Mouse (Mus musculus): ENCODE data around the gene Rnf183. TPM values are rescaled to one million over a fixed set of nuclear protein-coding genes. Genes with fewer than 3 reads are reported as not detected.
"Not testable (repeated sequence)": the region's sequence is repeated elsewhere in the genome, so short reads cannot be mapped to it uniquely, and the experiment has no call there.

Rnf183 gene
- total RNA-seq (2022): not detected

GRCm38 (mm10) chr4:62435081-62435480, at the start of gene Rnf183:
Gene Rnf183 (minus strand): TSS chr4:62435252.
- DNase-seq (ENCODE audit: low spot score in 2 of 2): no peak

DNA sequence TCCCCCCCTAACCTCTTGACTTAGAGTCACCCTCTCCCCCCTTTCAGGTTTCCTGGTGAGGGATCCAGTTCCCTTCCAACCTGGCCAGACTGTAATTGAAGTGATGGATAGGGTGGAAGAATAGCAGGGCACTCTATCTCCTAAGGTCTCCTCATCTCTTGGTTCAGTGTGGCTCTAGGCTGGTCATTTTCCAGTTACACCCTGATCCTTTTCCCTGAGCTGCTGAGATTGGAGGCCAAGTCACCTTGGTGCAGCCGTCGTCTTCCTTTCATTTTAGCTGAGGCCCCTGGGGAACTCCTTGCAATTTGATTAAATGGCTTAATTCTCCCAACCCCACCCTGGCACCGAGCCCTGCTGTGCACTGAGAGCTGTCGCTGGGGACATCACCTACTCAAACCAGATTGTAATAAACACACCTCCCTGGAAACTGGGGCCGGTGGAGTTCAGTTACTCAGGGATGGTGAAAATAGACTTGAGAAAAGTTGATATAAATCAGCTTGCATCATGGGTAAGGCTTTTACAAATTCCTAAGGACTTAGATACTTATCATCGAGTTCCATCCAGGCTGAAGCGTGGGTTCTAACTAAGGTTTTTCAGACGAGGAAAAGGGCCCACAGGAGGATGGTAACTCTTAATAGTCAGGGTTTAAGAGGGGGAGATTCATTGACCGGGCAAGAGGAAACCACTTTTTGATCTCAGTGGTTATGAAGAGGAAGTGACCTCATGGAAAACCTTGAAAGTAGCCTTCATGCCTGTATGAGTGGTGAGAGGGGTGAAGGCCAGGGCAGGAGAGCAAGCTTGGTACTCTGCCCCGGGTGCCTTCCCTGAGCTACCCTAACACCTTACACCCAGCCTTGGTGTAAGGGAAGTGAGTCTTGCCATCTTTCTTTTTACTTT, 45.9 kb upstream of the Rnf183 start:
- DNase-seq (ENCODE audit: low spot score in 2 of 2): no peak

- no peak for DNase-seq (ENCODE audit: low spot score in 2 of 2)
Observed at GRCm38 (mm10) chr4:62479937-62480708, 45.1 kb upstream of the Rnf183 start, which contains the start of gene Bspry. Gene Bspry (plus strand): TSS chr4:62480053.

DNA sequence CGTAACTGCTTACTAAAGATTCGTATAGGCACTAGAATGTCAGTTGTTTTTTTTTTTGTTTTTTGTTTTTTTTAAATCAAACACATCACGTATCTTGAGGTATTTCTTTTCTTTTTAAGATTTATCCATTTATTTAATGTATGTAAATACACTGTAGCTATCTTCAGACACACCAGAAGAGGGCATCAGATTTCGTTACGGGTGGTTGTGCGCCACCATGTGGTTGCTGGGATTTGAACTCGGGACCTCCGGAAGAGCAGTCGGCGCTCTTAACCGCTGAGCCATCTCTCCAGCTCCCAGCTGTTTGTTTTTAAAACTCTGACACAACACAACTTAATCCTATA, 44.5 kb upstream of the Rnf183 start:
- not testable (repeated sequence) for DNase-seq (ENCODE audit: low spot score in 2 of 2)

- DNase-seq (ENCODE audit: low spot score in 2 of 2): no peak
Observed at GRCm38 (mm10) chr4:62477542-62478244, 42.6 kb upstream of the Rnf183 start.

- no peak for DNase-seq (ENCODE audit: low spot score in 2 of 2)
Observed at GRCm38 (mm10) chr4:62475793-62476192, 40.7 kb upstream of the Rnf183 start.

DNA sequence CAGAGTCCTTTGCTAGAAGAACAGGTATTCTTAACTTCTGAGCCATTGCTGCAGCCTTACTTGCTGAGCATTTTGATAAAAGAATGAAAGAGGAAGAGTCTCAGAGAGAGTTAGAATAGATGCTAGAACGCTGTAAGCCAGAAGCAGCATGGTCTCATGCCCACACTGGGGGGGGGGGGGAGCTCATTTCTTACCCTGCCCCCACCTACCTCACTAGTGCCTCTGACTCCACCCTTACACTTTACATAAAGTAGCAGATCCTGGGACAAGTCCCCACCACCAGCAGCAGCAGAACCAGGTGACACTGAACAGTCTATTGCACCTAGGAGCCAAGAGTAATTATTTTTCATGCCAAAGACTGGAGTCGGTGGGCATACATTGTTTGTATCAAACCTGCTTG, 40.1 kb upstream of the Rnf183 start:
- DNase-seq (ENCODE audit: low spot score in 2 of 2): no peak

DNA sequence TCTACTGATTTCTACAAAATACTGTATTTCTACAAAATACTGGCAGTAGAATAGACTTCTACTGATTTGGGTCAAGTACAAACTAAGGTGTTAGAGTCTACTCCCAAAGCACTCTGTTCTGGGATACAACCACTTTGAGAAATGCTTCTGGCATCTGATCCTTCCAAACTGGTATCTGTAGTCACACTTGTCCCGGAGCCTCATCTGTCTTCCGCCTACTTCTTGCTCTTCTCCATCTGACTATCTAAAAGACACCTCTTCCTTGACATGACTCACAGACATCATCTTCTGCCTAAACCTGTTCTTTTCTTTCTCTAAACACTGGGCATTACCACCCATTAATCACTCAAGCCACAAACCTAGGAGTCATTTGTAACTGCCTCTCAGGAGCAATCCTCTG, 37.0 kb upstream of the Rnf183 start:
- peak in 1 of 2 experiments; percentile 47 for DNase-seq (ENCODE audit: low spot score in 2 of 2)

GRCm38 (mm10) chr4:62470598-62471051, 35.6 kb upstream of the Rnf183 start, which contains the start of gene Wdr31:
Gene Wdr31 (minus strand): TSS chr4:62470896.
- peak; percentile 69 to 77 for DNase-seq (ENCODE audit: low spot score in 2 of 2)

DNA sequence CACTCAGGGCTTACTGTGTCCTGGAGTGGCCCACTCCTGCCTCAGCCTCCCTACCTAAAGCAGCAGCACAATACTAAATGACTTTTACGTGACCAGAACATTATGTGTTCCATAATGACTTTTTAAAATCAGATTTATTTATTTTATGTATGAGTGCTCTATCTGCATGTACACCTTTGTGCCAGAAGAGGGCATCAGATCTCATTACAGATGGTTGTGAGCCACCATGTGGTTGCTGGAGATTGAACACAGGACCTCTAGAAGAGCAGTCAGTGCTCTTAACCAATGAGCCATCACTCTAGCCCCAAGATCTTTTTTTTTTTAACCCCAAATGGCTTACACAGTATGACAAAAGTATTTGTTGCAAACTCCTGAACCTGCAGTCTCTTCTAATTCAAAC, 33.1 kb upstream of the Rnf183 start:
- no peak for DNase-seq (ENCODE audit: low spot score in 2 of 2)

GRCm38 (mm10) chr4:62463124-62463523, 28.1 kb upstream of the Rnf183 start:
- no peak for DNase-seq (ENCODE audit: low spot score in 2 of 2)

DNA sequence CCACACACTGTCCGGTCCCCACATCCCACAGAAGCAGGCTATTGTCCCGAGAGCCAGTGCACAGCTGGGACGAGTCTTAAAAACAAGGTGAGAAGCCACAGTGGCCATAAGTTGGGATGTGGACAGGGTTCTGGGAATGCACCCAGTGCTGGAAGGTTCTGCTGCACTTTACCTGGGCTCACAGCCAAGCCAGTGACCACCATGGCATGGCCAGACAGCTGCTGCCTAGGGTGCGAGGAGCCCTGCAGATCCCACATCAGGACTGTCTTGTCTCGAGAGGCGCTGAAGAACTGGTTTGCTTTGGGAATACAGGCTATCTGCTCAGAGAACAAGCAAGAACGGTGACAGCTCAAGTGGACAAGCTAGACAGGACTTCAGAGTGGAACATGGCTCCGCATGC, 25.3 kb upstream of the Rnf183 start:
- no peak for DNase-seq (ENCODE audit: low spot score in 2 of 2)

DNA sequence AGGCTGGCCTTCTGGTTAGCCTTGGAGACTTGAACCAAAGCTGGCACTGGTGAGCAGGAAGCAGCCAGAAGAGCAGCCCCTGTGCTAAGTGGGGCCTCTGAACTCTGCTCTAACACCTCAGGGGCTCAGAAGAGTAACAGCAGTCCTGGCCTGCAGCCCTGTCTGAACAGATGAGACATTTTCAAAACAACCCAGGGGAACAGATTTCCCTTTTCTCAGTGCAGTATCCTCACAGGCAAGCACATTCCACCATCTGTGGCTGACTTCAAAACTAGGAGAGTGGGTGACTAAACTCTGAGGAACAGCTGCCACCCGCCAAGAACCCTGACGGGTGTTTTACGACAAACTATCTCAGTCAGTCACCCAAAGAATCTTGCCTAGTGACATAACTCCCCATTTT, 24.0 kb upstream of the Rnf183 start:
- peak in 1 of 2 experiments; percentile 66 for DNase-seq (ENCODE audit: low spot score in 2 of 2)

DNA sequence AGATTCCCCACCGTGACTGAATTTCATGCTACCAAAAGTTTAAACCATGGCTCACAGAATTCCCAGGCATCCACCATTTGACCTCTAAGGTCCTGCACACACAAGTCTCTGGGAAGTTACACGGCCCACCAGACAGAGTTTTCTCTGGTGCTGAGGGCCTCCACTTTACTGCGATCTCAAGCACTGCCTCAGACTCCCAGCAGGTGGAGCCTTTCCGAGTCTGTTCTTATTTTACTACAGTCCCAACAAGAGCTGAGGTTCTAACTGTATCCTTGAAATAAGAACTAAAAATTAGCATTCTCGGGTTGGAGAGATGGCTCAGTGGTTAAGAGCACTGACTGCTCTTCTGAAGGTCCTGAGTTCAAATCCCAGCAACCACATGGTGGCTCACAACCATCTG, 19.9 kb upstream of the Rnf183 start:
- peak in 1 of 2 experiments; percentile 20 for DNase-seq (ENCODE audit: low spot score in 2 of 2)

DNA sequence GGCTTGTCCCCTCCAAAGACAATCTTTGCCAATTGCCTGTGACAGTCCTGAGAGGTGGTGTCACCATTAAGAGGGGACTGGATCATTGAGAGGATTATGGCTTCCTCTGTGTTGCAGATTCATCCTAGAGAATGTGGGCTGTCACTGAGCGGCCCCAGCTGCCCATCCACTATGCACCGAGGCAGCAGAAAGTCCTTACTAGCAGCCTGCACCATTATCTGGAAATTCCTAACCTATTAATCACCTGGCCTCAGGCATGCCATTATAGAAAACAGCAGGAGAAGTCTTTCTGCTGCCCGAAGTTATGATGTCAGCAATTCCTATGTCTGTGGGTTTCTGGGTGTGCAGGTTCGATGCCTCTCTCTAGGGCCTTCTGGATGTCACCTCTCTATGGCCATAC, 5.9 kb upstream of the Rnf183 start:
- no peak for DNase-seq (ENCODE audit: low spot score in 2 of 2)

- no peak for DNase-seq (ENCODE audit: low spot score in 2 of 2)
Observed at GRCm38 (mm10) chr4:62440544-62440943, 5.5 kb upstream of the Rnf183 start.

DNA sequence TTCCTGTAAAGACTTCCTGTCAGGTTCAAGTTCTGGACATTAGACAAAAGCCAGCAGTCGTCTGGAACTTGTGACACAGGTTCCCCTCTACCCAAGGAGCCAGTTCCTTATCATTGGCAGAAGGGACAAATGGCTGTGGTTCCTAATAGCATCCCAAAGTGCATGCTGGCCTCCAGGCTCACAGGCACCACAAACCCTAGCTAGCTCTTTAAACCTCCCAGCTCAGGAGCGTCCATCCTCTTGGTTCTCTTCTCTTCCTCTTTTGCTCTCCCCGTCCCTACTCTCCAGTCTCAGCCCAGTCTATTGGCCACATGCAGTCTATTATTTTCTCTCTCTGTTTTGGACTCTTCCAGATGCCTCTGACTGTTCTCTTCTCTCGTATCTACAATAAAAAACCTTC, 4.7 kb upstream of the Rnf183 start:
- DNase-seq (ENCODE audit: low spot score in 2 of 2): no peak

DNA sequence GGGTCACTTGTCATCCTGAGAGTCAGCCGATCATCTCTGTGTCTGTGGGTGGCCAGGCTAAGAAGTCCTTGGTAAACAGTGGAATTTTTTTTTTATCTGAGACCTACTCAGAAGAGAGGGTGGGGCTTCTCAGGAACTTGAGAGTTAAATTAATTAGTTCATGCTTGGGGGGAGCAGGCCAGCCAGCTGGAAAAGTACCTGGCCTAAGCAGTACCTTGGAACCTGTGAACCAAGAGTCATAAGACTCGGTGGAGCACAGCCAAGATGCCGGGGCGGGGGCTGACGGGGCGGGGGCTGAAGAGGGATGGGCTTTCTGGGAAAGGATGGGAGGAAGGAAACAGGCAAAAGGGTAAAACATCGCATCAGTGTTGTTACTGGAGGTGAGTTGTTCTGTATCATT, 2.8 kb upstream of the Rnf183 start:
- no peak for DNase-seq (ENCODE audit: low spot score in 2 of 2)

GRCm38 (mm10) chr4:62437256-62437778, 2.3 kb upstream of the Rnf183 start:
- DNase-seq (ENCODE audit: low spot score in 2 of 2): no peak

- DNase-seq (ENCODE audit: low spot score in 2 of 2): no peak
Observed at GRCm38 (mm10) chr4:62433939-62434870, 847 bp downstream of the Rnf183 start.
